Mouse (Mus musculus) kidney, adult 2 months (tissue): ENCODE measurements around the gene Fads3. TPM values are rescaled to one million over a fixed set of nuclear protein-coding genes. Genes with fewer than 3 reads are reported as not detected.

Source experiments
- DNase-seq: peaks from one replicate; pipeline ENCODE4 v3.0.0; 2021
- H3K27ac ChIP-seq: fragments of 200-500 bp; 2 replicates; pipeline ENCODE4 v1.5.1; 2012; ENCODE audit warnings: low read depth, low read length, control low read depth, inconsistent platforms; ENCODE audit not compliant: insufficient read depth
- H3K27me3 ChIP-seq: fragments of 200-500 bp; replicated peaks from 2 replicates; pipeline ENCODE4 v1.6.1; 2012; ENCODE audit warnings: mild to moderate bottlenecking, moderate library complexity, low read length, inconsistent platforms; ENCODE audit not compliant: control insufficient read depth, insufficient read depth
- H3K36me3 ChIP-seq: fragments of 200-500 bp; 2 replicates; pipeline ENCODE4 v1.6.1; 2012; ENCODE audit warnings: mild to moderate bottlenecking, moderate library complexity, low read length, inconsistent platforms; ENCODE audit not compliant: control insufficient read depth, insufficient read depth
- H3K4me1 ChIP-seq: fragments of 200-500 bp; 2 replicates; pipeline ENCODE4 v1.6.1; 2011; ENCODE audit warnings: low read length; ENCODE audit not compliant: control insufficient read depth, insufficient read depth
- H3K4me3 ChIP-seq: fragments of 200-500 bp; 2 replicates; pipeline ENCODE4 v1.5.1; 2011; ENCODE audit warnings: mild to moderate bottlenecking, low read depth, low read length, control low read depth; ENCODE audit not compliant: insufficient read depth
- CTCF ChIP-seq: fragments of 200-500 bp; conservative IDR thresholded peaks from 2 replicates; pipeline ENCODE4 v1.5.1; 2011; ENCODE audit warnings: low read depth, mild to moderate bottlenecking, control low read depth, low read length, moderate library complexity, mixed read lengths; ENCODE audit not compliant: insufficient read depth, insufficient read length
- POLR2A ChIP-seq: fragments of 200-500 bp; IDR thresholded peaks from one replicate; pipeline ENCODE4 v1.6.1; 2011; ENCODE audit warnings: low read depth, low read length, control low read depth
- WGBS: fragments of 180-500 bp; shearing (Covaris S2); methylation state at CpG from one replicate; pipeline ENCODE4 v1.1.7; 2018; 5-methylcytosine and 5-hydroxymethylcytosine counted together
- polyA plus RNA-seq: library from polyadenylated mRNA; depleted of rRNA; stranded (reverse); fragments of >200 nt; gene quantifications from 2 replicates; pipeline ENCODE4 v1.2.3, GENCODE M21; 2012

The Fads3 gene
- polyA plus RNA-seq, 1 experiment = 382 TPM

GRCm38 (mm10) chr19:10101341-10102053 is 60.1 kb downstream of the Fads3 start, which contains the start of gene Fads2:
Gene Fads2, minus strand, starts transcription at chr19:10101746.
- no peaks in the 10 kb centered on the region for H3K36me3 ChIP-seq
- TF ChIP-seq POLR2A (peak; percentile 86), CTCF (0 out of 2 replicates have a peak, but pooled peaks have one; percentile 9)
- 0 out of 2 replicates have a peak, but pooled peaks cover 4% of the 10 kb centered on the region for H3K4me1 ChIP-seq
- DNase-seq = peak; percentile 94
- 1% methylated on average over 54 of the region's 57 CpGs for WGBS
- H3K27me3 ChIP-seq = no peaks in the 10 kb centered on the region
- peak within 1 kb of the TSS; percentile 70 for H3K27ac ChIP-seq
- peak within 1 kb of the TSS; percentile 64 for H3K4me3 ChIP-seq

- WGBS = 9% methylated on average over 22 of the region's 25 CpGs
- Histone ChIP-seq H3K4me3 (peak overlapping the region; percentile 64), H3K36me3 (no peaks in the 10 kb centered on the region), H3K27me3 (no peaks in the 10 kb centered on the region), H3K4me1 (0 out of 2 replicates have a peak, but pooled peaks cover 4% of the 10 kb centered on the region), H3K27ac (no peak overlapping the region)
- DNase-seq = peak; percentile 19
- TF ChIP-seq POLR2A (no peak), CTCF (no peak)
Measured at GRCm38 (mm10) chr19:10102054-10102700, 60.8 kb downstream of the Fads3 start.

DNA sequence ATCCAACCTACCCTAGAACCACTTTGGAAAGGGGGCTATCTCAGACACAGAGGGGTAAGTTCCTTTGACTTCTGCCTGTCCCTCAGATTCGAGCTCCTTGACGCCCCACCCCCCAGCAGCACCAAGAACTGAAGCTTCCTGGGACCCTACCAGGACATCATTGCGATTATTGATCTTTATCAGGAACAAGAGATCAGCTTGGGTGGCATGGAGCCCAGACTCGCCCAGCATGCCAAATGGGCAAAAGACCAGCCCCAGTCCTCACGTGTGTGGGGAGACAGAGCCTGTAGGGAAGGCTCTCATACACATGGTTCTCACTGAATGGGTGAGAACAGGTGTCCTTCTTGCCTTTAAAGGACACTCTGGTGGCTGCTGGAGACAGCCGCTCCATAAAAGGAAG is 62.9 kb downstream of the Fads3 start:
- no peaks in the 10 kb centered on the region for H3K27me3 ChIP-seq
- H3K4me3 ChIP-seq = no peak overlapping the region
- H3K27ac ChIP-seq = no peak overlapping the region
- no peaks in the 10 kb centered on the region for H3K36me3 ChIP-seq
- TF ChIP-seq POLR2A = no peak
- no peak for TF ChIP-seq CTCF
- H3K4me1 ChIP-seq = 0 out of 2 replicates have a peak, but pooled peaks cover 4% of the 10 kb centered on the region
- no peak for DNase-seq
- WGBS = 88% methylated on average over 6 of the region's 6 CpGs

GRCm38 (mm10) chr19:10105034-10105493 is 63.7 kb downstream of the Fads3 start:
- no peak for DNase-seq
- Histone ChIP-seq H3K36me3 (no peaks in the 10 kb centered on the region), H3K4me1 (0 out of 2 replicates have a peak, but pooled peaks cover under 1% of the 10 kb centered on the region), H3K27ac (no peak overlapping the region), H3K27me3 (no peaks in the 10 kb centered on the region), H3K4me3 (no peak overlapping the region)
- WGBS = 80% methylated on average over 10 of the region's 10 CpGs
- no peak for TF ChIP-seq CTCF
- no peak for TF ChIP-seq POLR2A

DNA sequence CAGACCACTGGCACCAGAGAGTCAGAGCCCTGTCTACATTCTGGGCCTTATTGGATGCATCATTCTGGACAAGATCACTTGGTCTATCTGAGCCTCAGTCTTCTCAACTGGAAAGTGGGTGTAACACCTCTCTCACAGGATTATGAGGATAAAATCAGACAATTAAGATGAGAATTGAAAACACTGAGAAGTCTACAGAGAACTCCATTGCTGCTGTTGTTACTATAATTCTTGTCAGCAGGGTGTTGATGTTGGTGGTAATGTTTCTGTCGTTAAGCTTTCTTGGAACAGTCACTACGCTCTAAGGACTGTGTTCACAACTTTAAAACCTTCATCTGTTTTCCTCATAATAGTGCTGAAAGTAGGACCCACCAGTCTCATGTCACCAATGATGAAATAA is 65.3 kb downstream of the Fads3 start:
- DNase-seq = no peak
- Histone ChIP-seq H3K27ac (no peak overlapping the region), H3K4me1 (no peaks in the 10 kb centered on the region), H3K4me3 (no peak overlapping the region), H3K27me3 (no peaks in the 10 kb centered on the region), H3K36me3 (no peaks in the 10 kb centered on the region)
- TF ChIP-seq CTCF = no peak
- no peak for TF ChIP-seq POLR2A
- WGBS = 91% methylated on average over 2 of the region's 2 CpGs

- H3K4me3 ChIP-seq = no peak overlapping the region
- TF ChIP-seq POLR2A (no peak), CTCF (no peak)
- no peak for DNase-seq
- H3K36me3 ChIP-seq = no peaks in the 10 kb centered on the region
- no peaks in the 10 kb centered on the region for H3K4me1 ChIP-seq
- H3K27me3 ChIP-seq = no peaks in the 10 kb centered on the region
- H3K27ac ChIP-seq = no peak overlapping the region
- WGBS = 81% methylated on average over 5 of the region's 5 CpGs
Measured at GRCm38 (mm10) chr19:10107051-10107611, 65.8 kb downstream of the Fads3 start.

- Histone ChIP-seq H3K27me3 (no peaks in the 10 kb centered on the region), H3K27ac (no peak overlapping the region), H3K4me1 (no peaks in the 10 kb centered on the region), H3K36me3 (no peaks in the 10 kb centered on the region), H3K4me3 (no peak overlapping the region)
- TF ChIP-seq CTCF = no peak
- no peak for TF ChIP-seq POLR2A
- 82% methylated on average over 1 of the region's 1 CpGs for WGBS
- DNase-seq = no peak
Measured at GRCm38 (mm10) chr19:10108129-10108528, 66.8 kb downstream of the Fads3 start.
